Mouse (Mus musculus) thymus, postnatal 4 days (tissue): ENCODE measurements around the gene Adam12.

ENCODE experiments used
- DNase-seq: peaks from one replicate; pipeline ENCODE4 v3.0.0; 2021

Gene Adam12

DNA sequence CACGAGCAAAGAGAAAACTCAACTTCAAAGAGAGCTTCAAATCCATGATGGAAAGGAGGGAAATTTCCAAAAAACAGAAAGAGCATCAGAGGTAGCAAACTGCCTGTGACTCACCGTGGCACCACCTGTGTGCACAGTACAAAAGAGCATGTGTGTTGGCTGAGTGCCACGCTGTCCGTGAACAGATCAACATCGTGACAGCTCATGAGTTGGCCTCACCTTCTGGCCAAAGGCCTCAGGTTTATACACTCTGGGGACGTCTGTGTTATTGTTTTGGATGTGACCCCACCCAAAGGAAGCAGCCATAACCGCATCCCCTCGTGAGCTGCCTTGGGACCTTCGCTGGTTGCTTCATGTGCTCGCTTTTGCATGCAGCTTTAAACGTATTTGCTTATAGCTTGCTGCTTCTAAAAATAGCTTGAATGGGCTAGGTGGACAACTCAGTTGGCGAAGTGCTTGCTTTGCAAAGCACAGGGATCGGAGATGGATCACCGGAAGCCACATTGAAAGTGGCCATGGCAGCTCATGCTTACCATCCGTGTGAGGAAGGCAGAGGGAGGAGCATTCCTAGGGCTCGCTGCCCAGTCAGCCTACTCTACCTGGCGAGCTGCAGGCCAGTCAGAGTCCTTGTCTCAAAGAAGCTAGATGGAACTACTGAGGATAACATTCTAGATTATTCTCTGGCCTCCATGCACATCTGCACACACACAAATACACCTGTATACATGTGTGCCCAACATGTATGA, 151.8 kb downstream of the Adam12 start:
- no peak for DNase-seq

DNA sequence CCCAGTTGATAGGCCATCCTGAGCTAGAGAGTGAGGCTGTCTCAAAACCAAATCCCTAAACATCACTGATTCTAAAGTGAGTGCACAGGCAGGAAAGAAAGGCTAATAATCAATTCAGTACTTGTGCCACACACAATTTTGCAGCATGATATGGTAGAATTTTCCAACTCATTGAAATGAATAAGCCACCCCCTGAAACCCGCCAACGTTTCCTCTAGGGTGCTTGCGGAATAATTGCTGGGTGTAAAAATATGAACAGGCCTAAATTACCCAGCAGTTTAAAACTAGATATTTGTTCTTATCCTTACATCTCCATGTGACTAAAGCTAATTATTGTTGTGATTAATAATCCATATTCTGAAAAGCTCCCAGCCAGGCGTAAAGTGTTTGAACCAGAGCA, 154.3 kb downstream of the Adam12 start:
- no peak for DNase-seq

DNA sequence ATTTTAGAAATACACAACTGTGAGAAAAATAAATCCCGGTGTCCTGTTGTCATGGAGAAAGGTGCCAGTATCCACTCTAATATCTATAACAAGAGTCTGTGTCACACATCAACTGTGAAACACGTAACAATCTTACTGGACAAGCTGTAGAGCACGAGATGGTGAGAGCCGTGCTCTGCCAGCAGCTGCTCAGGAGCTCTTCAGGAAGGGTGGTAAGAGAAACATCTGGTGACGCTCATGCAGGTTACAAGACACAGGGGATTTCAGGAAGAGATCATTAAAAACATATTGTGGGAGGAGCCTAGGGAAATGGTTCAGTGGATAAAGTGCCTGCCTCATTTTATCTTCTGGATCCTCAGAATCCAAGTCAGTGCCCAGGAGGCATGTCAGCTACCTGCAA, 158.9 kb downstream of the Adam12 start:
- no peak for DNase-seq

DNA sequence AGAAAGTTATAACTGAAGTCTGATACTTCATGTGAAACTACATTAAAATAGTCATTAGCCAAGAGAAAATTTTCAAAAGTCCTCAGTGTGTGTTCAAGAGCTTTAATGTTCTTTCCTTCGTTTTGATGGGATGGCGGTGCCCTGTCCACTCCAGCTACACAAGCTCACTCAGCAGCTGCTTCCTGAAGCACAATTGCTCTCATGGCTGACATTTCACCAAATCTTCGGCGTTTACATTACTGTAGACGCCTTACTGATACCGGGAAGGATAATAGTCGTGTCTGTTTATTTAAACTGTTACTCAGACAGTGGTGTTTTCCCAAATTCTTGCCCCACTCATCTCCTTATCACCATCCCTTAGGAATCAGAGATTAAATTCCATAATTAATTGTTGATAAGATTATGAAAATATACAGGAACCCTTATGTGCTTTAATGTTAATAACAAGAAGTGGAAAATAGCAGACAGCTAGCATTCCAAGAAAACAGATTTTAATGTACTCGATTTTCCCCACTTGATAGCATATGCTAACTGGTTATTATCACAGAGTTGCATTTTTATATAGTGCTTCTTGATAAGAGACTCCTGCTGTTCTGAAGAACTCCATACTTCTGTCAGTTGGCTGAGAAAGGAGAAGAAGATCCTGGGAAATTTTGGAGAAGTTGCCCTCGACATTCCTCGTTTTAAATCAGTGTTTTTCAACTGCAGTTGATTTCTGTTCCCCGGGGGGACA, 160.6 kb downstream of the Adam12 start:
- no peak for DNase-seq

DNA sequence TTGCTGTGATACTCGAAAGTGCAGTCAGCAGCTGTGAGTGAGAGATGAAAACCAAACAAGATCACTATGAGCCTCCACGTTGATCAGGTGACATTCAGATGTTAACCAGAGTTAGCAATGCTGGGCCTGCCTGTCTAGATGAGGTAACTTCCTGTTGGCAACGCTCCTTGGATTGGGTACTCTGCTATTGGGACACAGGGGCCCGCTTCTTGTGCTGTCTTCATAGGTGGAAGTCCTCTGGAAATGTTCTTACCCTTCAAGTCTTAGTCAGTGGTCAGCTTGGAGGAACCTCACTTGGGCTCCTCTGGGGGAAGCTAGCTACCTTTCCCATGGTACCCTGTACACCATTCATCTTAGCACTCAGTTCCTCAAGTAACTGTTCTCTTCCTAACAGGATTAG, 169.3 kb downstream of the Adam12 start:
- DNase-seq: no peak

DNA sequence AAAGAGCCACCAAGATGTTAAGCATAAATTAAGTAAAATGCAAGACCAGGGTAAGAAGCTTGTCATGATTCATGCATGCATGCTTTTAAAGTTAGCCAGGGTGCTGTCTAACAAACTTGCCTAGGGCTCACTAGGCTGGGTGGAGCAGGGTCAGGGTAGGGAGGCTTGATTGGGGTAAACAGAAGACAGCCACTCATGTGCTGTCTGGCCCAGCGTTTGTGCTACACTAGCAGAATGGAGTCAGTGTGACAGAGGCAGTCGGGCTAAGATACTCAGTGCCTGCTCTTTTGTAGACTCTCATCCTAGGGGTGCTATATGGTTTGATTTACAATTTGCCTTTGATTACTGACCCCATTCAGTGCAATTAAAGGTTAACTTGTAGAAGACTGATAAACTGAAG, 179.5 kb downstream of the Adam12 start:
- DNase-seq: no peak

DNA sequence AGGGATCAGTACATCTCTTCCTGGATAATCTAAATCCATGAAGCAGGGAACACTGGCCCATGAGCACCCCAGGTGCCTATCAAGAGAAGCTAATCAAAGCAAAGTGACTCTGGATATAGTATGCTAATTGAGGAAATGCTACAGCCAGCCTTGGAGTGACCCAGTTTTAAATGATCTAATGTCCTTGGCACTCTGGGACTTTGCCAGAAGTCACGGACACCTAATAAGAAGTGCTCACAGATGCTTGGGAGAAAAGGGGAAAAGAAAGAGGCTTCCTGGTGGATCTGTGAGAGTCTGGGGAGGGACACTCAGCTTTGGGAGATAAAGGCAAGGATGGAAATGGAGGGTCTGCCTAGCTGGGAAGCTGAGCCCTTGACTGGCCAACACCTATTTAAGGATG, 181.6 kb downstream of the Adam12 start:
- no peak for DNase-seq

DNA sequence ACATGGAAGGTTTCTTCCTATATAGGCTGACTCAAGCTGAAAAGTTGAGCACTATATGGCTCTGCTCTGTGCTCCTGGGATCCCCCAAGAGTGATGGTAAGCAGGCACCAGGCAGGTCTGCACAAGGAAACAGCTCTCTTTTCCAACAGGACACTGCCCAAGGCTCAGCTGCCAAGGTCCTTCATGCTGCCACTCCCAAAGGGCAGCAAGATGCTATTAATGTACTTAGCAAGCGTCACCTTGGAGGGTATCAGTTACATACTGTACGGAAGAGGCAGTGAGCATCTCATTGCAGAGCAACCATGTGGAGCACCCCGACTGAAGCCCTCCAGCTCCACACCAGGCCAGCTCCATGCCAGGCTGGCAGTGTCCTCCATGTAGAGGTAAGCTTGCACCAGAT, 185.6 kb downstream of the Adam12 start:
- no peak for DNase-seq

DNA sequence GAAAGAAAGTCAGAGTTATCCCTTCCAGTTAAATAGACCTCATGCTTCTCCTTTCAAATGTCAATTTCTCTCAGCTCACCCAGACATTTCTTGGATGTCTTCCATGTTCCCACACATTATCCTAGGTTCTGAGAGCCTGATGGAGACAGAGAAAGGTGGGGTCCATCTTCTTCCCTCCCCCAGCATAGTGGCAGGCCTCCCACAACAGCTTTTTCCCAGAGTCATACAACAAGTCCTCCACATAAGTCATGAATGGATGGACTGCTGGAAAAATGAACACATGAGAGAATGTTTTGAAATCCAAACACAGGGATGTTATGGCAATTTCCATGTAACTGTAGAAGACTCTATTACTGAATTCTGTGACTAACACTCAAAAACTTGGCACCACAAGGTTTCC, 188.4 kb downstream of the Adam12 start:
- DNase-seq: no peak

DNA sequence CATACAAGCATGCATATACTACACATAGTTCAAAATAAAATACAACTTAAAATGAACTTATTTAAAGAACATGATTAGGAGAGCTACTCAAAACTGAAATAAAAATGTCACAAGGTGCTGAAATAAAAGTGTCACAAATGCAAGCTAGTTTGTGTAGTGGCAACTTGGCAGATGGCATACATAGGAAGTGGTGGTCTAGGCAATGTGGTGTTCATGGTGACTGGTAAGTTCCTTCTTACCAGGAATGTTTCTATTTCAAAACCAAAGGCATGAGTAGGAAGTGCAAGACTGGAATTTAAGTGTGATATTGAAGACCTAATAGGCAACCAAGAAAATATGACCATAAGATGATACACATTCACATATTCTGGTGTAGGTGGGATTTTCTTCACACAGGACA, 189.3 kb downstream of the Adam12 start:
- no peak for DNase-seq

DNA sequence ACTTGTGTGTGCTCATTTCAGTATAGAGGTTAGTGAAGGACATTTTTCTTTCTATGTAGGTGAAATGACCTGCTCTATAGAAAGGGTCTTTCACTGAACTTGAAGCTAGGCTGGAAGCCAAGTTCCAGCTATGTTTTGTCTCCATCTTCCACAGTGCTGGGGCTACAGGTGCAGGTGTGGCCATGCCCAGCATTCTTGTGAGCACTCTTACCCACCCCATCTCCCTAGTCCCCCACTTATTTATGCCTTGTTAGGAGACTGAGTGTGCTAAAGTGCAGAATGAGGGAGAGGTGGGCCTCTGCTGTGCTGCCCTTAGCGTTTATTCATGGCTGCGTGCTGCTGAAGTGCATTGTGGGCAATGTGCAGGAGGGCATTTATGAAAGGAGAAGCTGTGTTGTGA, 198.0 kb downstream of the Adam12 start:
- no peak for DNase-seq

DNA sequence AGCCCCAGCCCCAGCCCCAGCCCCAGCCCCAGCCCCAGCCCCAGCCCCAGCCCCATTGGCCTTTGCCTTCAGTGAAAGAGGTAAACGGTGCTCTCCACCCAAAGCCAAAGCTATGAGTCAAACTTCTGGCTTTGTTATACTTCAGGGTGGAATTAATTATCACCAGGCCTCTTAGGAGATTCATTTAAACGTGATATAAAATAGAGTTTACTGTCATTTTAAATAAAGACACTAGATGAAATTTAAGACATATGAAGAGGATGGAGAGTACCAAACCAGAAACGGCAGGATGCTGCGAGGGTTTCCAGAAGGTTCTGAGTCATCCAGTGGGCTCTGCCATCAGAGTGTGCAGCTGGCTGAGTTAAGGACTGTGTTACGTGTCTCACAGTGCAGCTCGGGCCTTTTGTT, 199.0 kb downstream of the Adam12 start:
- no peak for DNase-seq

DNA sequence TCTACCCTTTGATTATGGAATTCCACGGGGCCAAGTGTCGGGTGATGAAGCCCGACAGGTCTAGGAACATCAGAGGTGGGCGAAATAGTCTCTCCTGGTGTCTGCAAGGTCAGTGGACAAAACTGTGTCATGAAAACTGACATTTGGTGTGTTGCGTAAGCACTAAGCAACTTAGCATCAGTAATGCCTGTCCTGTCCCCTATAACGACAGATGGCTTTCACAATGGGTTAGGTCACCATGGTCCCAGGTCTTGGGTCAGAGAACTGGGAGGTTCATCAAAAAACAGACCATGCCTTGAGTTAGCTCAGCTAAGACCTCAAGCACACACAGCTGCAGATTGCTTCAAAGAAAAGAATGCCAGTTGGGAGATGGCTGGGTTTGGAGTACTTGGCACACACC, 200.2 kb downstream of the Adam12 start:
- no peak for DNase-seq

DNA sequence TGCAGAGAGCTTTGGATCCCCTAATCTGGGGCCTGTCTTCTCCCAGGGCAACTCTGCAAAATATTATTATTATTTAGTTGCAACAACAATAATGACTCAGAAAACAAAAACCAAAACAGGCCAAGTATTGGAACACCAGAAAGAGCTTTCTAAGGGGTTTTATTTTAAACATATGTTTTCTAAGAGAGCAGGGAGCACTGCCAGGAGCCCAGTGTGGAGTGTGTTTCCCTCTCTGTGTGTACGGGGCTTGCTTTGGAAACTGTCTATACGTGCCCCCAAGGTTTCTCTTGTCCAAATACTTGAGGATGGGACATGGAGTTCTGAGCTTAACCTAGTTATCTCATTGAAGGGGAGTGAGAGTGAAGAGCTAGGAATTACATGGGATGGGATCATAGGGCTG, 200.7 kb downstream of the Adam12 start:
- no peak for DNase-seq

DNA sequence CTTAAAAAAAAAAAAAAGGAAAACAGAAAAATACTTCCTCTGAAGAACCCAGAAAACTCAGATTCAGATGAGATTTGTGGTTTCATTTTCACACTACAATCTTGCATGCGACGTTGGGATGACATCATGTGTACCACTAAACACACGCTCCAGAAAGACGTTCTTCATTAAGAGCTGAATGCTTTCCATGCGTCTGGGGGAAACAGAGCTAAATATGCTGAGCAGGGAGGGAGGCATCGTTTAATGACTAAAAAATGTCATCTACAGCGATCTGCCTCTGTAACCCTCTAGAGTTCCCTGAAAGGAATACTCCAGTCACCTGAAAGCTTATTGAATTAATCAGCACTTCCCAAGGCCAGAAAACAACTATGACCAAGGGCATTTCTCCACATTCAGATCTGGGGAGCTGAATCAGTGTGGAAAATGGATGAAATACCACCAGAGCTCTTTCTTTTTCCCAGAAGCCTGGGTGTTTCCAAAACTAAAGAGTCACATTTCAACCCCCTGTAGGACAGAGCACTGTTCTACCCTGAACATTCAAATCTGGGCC, 203.6 kb downstream of the Adam12 start:
- DNase-seq: no peak

DNA sequence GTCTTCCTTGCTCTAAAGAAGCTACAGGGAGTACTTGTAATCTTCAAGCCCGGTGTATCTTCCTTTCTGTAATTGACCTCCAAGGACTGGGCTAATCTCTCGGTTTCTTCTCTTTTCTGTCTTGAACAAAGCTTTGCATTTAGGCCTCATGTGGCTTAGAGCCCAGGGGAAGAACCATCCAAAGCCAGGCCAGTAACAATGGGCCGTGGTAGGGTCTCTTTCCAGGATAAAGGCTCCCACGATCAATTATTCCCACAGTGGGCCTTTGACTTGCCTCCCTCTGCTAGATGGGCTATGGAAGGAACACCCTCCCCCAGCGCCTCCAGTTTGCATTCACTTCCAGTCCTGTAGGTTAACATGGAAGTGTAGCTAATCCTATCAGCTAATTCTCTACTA, 204.9 kb downstream of the Adam12 start:
- DNase-seq: no peak

DNA sequence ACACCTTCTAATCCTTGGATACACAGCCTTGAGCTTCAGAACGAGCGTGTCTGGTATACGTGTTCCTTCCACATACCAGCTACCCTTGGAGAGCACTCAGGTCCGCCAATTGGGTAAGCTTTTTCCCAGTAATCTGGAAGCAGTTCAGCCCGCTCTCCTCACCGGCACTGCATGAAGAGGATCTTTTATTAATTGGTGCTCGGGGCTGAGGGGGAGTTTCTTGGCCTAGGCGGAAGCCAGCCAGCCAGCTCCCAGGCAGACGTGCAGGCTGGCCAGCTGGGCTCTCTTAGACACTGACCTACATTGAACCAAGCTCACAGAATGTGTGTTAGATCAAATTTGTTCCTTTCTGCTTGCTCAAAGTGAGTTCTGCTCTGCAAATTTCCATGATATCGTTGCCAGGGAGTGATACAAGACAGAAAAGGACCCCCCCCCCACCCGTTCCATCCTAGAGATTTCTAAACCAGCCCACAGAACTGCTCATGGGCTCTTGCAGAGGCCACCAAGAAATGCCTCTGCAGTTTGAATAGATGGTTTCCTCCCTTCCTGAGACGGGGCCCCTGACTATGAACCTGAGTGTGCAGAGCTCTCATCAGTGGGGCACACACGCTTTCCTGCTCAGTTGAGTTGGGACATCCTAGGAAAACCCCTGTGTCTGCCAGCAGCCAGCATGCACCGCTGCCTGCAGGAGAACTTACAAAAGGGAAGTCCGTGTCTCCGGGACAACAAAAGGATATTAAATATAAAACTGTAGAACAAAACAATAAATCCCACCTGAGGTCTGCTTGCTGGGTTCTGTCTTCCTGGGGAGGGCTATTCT, 205.5 kb downstream of the Adam12 start:
- DNase-seq: no peak

DNA sequence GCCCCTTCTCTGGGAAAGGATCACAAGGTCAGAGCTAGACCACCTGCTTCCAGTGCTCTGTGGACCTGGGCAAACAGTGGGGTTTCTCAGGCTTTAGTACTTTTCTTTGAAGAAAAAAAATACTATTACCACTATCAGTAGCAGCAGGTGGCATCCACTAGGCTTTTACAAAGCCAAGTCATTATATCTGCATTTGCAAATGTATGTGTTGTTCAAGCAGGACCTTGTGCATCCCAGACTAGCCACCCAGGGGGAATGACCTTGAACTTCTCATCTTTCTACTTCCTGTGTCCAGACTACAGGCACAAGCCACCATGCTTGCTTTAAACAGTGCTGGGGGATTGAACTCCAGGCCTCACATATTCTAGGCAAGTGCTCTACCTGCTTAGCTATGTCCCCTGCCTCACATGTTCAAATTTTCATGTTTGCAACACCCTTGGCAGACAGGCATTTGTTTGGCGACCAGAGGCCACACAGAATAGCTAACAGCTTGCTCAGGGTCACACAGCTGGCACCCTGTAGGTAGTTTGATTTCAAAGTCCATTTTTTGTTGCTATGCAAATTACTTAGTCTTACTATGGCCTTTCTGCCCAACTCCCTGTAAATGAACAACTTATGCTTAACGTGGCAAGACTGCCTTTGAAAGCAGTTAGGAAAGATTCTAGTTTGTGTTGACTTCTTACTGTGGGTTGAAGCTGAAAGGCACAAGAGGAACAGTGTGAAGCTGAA, 209.6 kb downstream of the Adam12 start:
- no peak for DNase-seq

DNA sequence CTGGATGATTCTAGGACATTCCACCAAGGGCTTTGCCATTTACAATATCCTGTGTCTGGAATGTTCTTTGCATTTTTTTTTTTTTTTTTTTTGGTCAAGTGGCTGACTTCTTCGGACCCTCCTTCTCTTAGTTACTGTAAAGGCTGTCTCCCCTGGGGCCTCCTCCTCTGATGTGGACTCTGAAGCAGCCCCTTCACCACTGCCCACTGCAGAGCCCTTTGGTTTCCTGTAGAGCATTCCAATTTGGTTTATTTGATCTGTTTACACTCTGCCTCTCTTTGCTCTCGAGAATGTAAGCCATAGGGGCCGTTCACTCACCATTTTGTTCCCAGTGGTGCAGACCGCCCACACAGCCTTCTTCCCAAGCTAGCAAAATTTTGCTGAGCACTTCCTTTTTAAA, 216.7 kb downstream of the Adam12 start:
- no peak for DNase-seq

DNA sequence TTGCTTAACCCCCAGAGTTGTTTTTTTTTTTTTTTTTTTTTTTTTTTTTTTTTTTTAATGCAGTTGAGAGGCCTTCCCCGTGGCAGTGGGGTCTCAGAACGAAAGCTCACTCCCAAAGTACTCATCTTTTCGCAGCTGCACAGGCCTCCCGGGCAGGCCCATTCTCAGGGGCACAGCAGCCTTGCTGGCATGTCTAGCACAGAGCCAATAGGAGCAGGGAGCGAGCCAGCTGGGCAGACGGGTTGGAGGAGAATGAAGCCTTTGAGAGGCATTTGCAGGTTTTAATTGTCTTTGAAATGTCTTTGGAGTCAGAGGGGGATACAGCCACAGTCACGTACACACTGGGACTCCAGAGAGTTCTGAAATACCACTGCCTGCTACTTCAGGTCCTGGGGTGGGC, 217.2 kb downstream of the Adam12 start:
- no peak for DNase-seq

DNA sequence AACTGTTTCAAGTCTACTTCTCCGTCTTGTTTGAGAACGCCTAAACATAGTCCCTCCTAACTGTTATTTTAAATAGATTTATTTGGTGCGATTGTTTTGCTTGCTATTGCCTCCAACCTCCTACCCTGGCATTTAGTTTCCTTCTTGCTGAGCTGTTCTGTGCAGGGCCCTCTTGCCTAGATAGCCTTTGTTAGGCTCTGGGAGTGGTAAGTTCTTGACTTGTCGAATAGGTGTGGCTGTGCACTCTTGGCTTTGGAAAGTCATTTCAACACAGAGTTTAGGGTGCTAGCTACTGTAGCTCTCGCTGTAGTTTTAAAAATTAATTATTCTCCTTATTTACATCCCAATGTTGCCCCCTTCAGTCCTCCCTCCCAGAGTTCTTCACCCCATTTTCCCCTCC, 222.8 kb downstream of the Adam12 start:
- DNase-seq: no peak

DNA sequence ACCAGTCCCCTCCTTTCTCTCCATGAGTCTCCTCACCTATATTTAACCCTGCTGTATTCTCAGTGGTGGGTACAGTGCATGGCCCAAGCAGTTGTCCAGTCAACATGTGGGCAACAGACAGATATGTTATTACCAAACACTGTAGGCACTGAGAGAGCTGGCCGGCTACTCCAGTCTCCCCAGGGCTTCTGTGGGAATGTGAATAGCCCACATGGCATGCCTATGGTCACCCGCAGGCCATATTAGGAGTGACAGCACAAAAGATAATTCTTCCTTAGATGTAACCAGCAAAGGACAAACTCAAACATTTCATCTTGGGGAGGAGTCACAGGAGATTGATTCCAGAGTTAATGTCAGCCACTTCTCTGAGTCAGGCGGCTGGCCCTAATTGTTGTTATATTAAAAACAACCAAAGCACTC, 224.0 kb downstream of the Adam12 start:
- no peak for DNase-seq

DNA sequence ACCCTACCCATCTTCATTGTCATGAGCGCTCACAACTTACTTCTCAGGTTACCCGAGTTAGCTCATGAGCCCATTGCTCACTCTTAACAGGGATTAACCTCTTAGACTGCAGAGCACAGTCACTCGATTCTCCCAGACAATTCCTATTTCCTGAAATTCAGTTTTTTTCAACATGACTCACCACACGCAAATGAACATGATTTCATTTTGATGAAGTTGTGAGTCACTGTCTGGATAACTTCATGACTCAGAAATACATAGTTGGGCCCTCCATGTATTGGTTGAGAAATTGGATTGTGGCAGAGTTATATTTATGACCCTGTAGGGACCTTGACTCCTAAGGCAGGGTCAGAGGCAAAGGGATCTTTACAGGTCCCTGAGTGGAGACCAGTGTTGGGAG, 230.4 kb downstream of the Adam12 start:
- DNase-seq: no peak
